Mouse (Mus musculus) heart, adult 8-10 months (tissue): ENCODE measurements around the gene Runx1. TPM values are rescaled to one million over a fixed set of nuclear protein-coding genes. Genes with fewer than 3 reads are reported as not detected.

Source experiments
- DNase-seq: peaks from one replicate; pipeline ENCODE4 v3.0.0; 2022; ENCODE audit warnings: low spot score
- total RNA-seq, 4 experiments: library from RNA; stranded (reverse); gene quantifications; 2 replicates each; pipeline ENCODE4 v1.2.4; 2022

Runx1 gene
- total RNA-seq, 4 experiments from 2014 or later, result 1.3 to 3.3 (median 1.7) TPM

DNA sequence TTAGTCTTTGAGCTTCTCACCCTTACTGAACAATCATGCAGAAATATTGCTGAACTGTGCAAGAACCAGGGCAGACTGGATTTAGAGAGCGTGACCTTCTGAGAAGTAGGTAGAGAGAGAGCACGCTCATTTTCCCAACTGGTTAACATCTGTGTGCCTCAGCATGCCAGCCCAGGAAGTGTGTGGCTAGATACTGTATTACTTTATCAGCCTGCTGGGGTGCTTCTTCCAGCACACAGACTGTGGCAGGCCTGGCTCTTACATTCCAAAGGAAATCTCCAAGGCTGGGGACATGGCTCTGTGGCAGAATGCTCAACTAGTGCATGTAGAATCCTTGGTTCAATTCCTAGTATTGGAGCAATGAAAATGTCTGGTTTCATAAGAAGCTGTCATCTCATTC lies 78.9 kb downstream of the Runx1 start:
- DNase-seq, result no peak

DNA sequence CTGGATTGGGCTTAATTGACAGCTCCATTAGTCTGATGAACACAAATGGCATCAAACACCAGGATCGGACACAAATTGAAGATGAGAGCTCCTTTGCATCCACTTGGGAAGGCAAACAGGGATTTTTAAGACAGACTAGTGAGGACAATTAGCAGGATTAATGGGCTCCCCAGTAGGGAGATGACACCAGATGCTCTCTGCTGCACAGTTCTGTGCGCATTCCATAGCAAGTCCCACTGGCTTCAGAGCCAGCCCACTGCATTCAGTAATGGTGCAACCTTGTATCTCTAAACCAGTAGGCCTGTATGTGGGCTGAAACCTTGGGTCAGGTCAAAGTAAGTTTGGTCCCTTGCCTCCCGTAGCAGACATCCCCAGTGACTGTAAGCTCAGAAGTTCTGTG lies 80.7 kb downstream of the Runx1 start:
- DNase-seq, result no peak

DNA sequence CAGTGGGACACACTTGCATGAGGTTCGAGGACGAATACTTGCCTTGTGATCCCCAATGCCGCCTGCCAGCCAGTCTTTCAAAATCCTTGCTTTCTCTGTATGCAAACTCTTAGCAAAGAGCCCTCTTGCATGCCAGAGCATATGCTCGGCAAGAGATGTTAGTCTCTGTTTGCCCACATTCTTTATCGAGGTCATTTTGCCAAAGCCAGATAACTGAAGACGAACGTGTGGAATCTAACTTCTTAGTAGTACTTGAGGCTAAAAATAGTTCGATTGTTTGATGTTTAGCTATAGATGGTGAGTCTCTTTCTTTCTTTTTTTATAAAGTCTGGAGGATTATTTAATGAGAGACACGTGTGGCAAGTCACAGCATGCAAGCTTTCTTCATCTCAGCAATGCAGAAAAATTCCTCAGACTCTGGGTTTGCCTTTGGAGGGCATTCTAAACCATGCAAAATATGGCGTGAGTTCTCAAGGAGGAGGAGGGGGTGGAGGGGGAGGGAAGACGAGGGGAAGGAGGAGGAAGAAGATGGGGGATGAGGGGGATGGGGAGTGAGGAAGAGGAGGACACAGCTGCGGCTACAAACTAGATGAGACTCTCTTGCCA lies 81.7 kb downstream of the Runx1 start:
- no peak for DNase-seq

DNA sequence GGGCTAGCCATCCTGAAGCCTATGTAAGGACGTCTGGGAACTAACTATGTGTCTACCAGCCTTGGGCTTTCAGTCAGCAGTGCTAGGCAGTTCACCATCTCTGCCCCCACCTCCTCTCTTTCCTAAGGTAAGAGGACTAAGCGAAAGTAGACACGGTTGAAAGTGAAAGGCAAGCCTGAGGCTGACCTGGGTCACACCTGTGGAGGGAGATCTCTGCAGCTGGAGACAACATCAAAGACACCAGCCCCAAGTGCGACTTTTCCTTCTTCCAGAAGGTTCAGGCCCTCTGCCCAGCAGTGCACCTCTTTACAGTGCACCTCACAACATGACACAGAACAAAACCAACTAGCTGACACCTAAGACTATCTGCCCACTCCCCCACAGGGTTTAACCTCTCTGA lies 82.2 kb downstream of the Runx1 start:
- no peak for DNase-seq

DNA sequence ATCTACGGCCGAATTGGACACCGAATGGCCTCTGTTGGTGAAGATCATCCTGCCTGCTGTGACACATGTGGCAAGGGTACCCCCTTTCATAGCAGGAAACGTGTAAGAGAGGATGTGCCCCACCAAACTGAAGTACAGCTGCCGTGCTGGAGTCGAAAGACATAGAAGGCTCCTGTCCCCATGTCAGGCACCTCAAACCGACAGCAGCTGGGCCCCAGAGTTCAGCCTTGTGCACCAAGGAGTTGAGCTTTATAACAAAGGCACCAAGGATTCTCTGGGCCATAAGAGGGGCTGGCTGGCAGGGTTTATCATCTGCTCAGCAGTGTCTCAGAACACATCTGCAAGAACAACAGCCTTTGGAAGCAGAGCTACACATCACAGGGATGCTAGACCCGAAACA lies 84.6 kb downstream of the Runx1 start:
- no peak for DNase-seq

DNA sequence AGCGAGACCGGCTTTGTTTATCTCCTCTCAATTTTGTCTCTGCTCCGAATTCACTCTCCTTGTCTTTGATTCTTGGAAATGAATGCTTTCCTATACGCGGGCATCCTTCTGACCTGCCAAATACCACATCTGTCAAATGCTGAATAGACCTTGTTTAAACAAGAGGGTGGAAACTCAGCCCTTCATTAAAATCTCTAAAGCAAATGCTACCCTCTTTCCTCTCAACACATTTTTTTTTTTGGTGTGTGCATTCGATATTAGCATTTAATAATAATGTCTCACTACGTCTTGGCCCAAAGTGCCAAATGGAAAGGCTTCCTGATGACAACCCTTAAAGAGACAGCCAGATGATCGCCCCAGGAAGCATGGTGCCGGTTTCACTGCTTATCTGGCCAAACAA lies 85.4 kb downstream of the Runx1 start:
- no peak for DNase-seq

DNA sequence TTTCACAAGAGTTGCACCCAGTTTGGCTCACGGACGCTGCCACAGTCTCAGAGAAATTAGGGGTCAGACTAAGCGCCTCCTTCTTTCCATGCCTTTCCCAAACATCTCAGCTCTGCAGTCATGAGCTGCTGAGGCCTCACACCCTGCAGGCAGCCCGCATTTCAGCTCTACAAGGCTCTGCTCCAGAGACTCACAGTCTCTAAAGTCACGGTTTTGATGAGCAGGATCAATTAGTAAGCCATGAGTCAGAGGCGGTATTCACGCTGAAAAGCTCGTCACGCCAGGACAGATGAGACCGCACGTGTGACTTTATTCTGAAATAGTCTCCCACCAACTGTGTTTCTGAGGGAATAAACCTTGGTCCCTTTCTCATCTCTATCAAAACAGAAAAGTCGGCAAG lies 86.0 kb downstream of the Runx1 start:
- no peak for DNase-seq

DNA sequence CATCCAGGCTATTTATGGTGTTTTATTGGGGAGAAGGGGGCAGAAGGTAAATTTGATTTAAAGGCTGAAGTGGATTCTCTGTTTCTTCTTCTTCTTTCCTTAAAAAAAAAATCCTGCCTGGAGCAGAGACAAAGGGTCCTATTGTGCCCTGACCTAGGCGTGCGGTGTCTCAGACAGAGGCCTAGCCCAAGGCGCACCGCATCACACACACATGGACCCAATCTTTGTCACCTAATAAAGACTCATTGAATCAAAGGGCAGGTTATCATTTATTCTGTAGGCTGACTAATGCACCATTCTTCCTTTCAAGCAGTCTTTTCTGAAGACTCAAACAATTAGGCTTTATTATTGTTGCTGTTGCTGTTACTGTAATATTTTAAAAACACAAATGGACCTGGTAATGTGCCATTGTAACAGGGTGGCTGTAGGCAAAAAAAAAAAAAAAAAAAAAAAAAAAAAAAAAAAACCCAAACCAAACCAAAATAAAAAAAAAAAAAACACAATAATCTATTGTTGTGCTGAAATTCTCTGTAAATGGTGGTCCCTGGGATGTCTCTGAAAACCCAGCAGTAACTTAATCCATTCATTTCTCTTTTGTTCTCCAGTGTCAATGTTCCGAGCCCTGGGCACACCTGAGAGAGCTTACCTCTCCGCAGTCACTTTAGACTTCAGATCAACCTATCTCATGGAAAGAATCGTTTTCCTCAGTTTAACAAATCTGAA lies 86.7 kb downstream of the Runx1 start:
- DNase-seq, result no peak

DNA sequence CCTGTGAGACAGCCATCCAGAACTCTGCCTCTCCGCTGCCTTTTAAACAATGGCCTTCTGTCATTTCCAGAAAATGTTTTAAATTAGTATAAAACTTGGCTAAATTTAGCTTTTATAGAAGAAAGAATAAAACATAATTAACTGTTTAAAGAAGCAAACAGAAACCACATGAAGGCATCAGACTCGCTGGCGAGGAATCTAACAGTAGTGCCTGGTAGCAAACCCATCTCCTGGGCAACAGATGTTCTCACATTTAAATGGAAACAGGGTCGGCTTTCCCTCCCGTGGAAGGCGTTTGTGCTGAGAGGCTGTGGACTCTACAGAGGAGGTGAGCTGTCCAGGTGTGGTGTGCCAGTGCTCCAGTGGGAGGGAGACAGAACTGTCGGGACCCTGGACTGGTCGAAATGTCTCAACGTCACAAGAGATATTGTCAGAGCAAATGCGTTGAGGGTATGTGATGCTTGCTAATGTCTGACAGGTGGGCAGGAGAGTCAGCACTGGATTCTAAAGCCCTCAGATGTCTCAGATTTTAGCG lies 87.4 kb downstream of the Runx1 start:
- DNase-seq, result no peak

DNA sequence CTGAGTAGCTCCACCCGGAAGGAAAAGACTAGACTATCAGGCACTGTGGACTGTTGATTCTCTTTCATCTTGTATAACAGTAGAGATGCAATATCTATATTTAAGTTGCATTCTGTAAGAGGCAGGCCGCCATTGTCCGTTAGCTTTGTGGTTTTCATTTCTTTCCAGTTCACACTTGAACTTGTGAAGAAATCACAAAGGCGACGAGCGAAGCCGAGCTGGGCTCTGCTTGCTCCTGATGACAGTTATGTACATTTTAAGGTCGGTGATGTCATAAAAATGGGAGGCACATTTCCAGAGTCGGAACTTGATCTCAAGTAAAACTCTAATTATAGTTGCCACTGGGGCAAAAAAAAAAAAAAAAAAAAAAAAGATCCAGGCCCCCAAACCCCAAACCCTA lies 99.1 kb downstream of the Runx1 start:
- DNase-seq, result no peak

DNA sequence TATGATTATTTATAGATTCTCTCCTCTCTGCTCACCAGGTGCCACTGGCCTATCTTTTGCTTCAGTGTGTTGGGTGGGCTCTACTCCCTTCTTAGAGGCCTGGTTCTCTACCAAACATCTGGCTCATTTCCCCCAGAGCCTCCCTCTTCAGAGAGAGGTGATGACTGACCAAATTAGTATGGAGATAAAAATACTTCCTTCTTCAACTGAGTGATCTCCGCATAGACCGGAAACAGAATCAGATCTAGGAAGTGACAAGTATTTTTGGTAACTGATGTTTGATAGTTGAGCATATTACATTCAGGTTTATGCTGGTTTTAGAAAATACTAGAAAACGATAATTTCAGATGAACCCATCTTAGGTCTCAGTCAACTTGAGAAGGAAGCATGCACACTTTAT lies 101.4 kb downstream of the Runx1 start:
- no peak for DNase-seq

DNA sequence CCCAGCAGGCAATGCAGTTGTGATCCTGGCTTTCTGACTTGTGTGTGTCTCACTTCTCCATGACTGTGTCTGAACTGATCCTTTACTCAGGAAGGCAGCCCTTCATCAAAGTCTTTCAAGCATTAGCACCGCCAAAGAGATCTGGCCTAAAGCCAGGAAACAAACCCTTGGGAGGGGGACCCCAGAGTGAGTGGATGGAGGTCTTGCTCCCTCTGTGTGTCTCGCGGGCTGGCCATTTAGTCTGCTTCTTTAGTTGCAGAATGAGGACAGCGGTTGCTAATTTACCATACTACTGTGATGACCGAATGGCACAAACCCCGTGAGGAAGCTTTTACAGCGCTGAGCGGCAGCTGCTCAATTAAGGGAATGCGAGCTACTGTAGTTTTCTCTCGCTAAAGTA lies 105.3 kb downstream of the Runx1 start:
- no peak for DNase-seq

DNA sequence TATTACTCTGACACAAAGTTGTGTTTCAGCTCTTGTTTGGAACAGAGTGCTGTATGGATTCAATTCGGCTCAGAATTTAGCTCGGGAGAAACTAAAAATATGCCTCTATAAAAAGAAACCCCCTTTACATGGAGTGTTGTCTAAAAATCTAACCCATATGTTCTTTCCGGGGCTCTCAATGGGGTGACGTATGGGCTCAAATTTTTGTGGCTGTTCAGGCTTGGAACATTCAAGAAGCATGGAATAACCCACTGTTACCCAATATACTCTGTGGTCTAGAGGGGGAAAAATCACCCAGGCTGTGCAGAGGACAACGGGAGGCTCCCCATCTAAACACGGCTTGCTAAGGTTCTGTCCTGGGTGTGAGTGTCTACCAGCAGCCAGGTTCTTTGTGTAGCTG lies 106.2 kb downstream of the Runx1 start:
- DNase-seq, result no peak

DNA sequence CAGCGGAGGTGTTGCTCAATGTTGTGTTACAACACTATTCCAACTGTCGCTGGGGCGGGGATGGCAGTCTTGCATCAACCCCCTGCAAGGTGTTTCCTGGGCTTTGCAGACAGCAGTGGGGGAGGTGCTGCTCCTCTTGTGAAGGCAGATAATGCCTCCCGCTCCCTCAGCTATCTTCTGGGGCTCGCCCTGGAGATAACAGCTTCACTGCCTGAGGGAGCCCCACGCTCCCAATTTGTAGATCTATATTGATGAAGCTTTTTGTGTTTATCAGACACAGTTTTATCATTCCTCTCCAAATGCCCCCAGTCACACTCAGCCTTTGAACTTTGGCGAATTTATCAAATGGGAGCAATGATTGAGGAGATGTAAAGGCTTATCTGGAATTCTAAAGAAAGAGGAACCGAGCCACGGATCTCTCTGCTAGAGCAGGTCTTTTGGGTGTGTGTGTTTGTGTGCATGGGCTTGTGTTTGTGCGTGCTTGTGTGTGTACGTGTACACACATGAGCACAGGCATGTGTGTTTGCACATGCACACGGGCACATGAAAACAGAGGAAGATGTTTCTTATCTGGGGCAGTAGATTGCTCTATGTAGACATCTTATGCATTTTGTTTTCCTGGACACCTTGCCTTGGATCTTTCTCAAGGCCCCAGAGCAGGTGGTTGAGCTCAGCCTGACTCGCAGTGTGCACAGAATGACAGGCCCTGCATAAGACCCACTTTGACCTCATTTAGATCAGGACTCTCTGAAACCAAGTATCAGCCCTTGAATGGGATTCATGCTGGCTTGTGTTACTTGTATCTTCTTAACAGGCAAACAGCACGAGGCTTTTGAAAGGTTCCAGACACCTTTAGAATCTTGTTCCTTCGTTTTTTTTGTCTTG lies 110.1 kb downstream of the Runx1 start:
- no peak for DNase-seq

DNA sequence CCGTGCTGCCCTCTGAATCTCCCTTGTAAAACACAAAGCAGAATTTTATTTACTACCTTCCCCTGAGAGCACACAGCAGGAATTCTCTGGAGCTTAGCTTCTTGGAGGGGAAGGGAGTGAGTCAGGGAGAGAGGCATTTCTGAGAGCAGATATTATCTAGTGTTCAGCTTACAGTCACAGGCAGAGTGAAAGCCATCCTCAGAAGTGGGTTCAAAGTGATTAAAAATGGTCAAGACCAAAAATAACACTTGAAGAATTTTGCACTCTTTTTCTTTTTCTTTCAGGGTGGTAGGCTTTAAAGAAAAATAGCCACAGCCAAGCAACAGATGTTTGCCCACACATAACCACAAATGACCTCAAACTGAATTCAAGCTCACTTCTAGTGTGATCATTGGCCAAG lies 115.8 kb downstream of the Runx1 start:
- no peak for DNase-seq

DNA sequence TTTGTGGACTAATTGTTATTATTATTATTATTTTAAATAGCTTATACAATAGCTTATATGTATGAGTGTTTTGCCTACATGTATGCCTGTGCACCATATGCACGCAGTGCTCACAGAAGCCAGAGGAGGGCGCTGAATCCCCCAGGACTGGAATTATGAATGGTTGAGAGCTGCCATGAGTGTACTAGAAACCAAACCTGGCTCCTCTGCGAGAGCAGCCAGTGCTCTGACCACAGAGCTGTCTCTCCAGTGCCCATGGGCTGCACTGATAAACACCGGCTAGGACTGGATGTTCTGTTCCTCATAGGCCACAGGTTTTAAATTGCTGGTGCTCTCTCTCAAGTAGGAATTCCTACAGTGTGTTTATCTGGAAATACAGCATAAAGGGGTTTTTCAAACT lies 117.2 kb downstream of the Runx1 start:
- no peak for DNase-seq

DNA sequence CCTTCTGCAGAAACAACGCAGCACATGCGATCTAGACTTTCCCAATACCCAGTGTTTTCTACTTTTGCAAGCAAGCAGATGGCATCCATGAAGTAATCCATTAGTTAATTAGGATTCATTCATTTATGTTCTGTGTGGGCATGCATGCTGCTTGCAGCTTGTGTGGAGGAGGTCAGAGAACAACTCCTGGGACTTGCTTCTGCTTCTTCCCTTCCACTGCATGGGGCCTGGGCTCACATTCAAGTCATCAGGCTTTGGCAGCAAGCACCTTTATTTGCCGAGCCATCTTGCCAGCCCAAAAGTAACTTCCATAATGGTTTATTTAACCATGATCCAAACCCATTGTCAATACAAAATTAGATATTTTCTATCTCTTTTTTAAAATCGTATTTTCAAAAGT lies 118.2 kb downstream of the Runx1 start:
- no peak for DNase-seq

DNA sequence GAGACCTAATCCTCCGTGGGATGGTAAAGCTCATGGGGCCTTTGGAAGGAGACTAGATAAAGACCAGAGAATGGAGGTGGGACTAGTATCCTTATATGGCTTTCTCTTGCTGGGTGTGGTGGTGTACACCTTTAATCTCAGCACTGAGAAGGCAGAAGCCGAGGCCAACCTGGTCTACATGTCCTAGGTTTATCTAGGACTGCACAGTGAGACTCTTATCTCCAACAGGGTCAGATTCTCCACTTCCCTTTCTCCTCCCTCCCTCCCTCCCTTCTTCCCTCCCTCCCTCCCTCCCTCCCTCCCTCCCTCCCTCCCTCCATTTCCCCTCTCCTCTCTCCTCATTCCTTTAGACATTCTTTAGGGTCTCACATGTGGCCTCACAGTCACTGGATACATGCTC lies 118.8 kb downstream of the Runx1 start:
- no peak for DNase-seq

DNA sequence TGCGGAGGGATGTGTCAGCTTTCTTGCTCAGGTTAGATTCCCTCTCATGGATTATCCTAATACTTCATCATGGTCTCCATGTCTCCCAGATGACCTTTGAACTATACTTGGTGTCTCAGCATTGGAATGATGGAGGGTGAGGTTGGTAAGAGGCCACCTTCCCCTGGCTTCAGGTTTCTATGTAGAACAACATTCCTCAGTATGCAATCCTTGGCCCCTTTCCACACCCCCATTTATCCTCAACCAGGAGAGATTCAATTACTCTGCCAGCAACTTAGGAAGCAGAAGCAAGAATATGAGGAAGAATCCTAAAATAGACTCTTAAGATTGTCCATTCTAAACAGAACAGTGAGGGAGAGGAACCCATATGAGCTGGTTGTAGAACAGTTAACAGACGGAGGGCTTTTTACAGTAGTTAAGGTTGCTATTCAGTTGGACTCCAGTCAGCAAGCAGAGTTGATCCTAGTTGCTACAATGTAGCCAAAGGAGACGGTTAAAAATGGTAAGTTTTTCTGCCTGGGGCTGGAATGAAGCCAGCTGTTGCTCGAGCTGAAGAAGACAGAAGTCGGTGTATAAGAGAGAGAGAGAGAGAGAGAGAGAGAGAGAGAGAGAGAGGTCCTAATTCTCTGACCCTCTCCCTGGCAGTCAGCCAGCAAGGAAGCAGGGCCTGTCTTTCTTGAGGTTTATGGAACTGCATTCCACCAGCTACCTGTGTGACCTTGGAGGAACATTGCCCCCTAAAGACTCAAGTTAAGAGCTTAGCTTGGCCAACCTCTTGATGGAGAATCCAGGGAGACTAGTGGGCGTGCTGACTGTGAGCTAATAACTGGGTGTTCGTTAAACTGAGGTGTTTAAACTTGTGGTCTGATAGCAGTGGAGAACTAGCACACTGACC lies 120.1 kb downstream of the Runx1 start:
- DNase-seq, result no peak

DNA sequence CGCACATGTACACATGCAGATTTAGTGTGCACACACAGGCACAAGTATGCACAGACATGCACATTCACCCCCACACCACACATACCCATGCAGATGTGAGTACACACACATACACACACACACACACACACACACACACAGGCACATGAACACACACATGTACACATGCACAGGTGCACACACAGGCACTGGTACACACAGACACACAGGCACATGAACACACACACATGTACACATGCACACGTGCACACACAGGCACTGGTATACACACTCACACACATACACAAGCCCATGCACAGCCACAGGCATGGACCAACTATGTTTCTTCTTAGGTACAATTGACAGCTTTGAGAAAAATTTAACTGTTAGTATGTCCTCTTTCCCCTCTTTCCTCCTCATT lies 122.1 kb downstream of the Runx1 start:
- no peak for DNase-seq
